Mouse (Mus musculus) kidney, embryonic 16.5 days (tissue): ENCODE measurements around the gene Farp1. TPM values are rescaled to one million over a fixed set of nuclear protein-coding genes. Genes with fewer than 3 reads are reported as not detected.

Source experiments
- ATAC-seq: fragments of 200-750 bp; cut with Nextera tagmentation; 2 replicates; pipeline ENCODE4 v1.8.0; 2017; ENCODE audit warnings: moderate TSS enrichment; ENCODE audit not compliant: low FRiP score, low TSS enrichment
- H3K27ac ChIP-seq: fragments of 300-500 bp; sonication (generic); 2 replicates; pipeline ENCODE4 v1.5.1; 2014; ENCODE audit warnings: low read length
- H3K27me3 ChIP-seq: fragments of 300-500 bp; sonication (generic); 2 replicates; pipeline ENCODE4 v1.6.1; 2014; ENCODE audit warnings: low read length, control low read depth, mixed read lengths; ENCODE audit not compliant: insufficient read depth
- H3K36me3 ChIP-seq: fragments of 300-500 bp; sonication (generic); 2 replicates; pipeline ENCODE4 v1.6.1; 2014; ENCODE audit warnings: low read length, control low read depth, mixed read lengths; ENCODE audit not compliant: insufficient read depth
- H3K4me1 ChIP-seq: fragments of 300-500 bp; sonication (generic); 2 replicates; pipeline ENCODE4 v1.6.1; 2014; ENCODE audit warnings: low read length, control low read depth, mixed read lengths; ENCODE audit not compliant: insufficient read depth
- H3K4me2 ChIP-seq: fragments of 300-500 bp; sonication (generic); replicated peaks from 2 replicates; pipeline ENCODE4 v1.6.1; 2014; ENCODE audit warnings: low read depth, low read length
- H3K4me3 ChIP-seq: fragments of 300-500 bp; sonication (generic); 2 replicates; pipeline ENCODE4 v1.5.1; 2014; ENCODE audit warnings: mild to moderate bottlenecking, low read length
- H3K9ac ChIP-seq: fragments of 300-500 bp; sonication (generic); replicated peaks from 2 replicates; pipeline ENCODE4 v1.6.1; 2014; ENCODE audit warnings: low read length
- H3K9me3 ChIP-seq: fragments of 300-500 bp; sonication (generic); 2 replicates; pipeline ENCODE4 v1.6.1; 2016; ENCODE audit warnings: low read length, control low read depth
- WGBS: fragments of 180-500 bp; shearing (Covaris S2); extraction: QIAGEN DNeasy Blood & Tissue Kit; methylation state at CpG from one replicate; pipeline ENCODE4 v1.1.7; 2014; 5-methylcytosine and 5-hydroxymethylcytosine counted together
- polyA plus RNA-seq: library from polyadenylated mRNA; unstranded; fragments of >200 nt; fragmentation: Nextera tagmentation; extraction: Ambion mirVana; gene quantifications from 2 replicates; pipeline ENCODE4 v1.2.1, GENCODE M21; 2015

The Farp1 gene
- polyA plus RNA-seq, 1 experiment from 2014 or later: 31.9 TPM

DNA sequence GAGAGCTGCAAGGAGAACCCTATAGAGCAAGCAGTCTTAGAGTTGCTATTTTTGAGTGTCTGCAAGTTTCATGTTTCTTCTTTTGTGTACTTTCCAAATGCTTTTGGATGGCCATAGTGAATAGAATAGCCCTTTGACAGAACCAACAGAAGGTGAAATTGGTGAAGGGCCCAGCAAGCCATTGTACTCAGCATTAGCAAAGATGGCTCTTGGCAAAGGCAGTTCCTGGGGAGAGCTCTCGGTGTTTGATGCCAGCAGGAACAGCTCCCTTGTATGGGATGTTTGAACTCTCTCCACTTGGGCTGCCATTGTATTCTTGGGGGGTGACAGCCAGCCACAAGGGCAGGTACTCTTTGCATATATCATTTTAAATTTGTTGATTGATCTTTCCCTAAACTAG, 29.7 kb downstream of the Farp1 start:
- 81% methylated on average over 1 of the region's 1 CpGs for WGBS
- Histone ChIP-seq H3K27ac (no peak overlapping the region), H3K4me3 (no peak overlapping the region), H3K27me3 (no peaks in the 10 kb centered on the region), H3K9me3 (peaks cover 6% of the 10 kb centered on the region; the same call in 1 of the 2 replicates), H3K4me2 (no peak overlapping the region), H3K36me3 (peaks cover 12% of the 10 kb centered on the region), H3K9ac (no peak overlapping the region), H3K4me1 (peaks cover 34% of the 10 kb centered on the region)
- no peak for ATAC-seq

DNA sequence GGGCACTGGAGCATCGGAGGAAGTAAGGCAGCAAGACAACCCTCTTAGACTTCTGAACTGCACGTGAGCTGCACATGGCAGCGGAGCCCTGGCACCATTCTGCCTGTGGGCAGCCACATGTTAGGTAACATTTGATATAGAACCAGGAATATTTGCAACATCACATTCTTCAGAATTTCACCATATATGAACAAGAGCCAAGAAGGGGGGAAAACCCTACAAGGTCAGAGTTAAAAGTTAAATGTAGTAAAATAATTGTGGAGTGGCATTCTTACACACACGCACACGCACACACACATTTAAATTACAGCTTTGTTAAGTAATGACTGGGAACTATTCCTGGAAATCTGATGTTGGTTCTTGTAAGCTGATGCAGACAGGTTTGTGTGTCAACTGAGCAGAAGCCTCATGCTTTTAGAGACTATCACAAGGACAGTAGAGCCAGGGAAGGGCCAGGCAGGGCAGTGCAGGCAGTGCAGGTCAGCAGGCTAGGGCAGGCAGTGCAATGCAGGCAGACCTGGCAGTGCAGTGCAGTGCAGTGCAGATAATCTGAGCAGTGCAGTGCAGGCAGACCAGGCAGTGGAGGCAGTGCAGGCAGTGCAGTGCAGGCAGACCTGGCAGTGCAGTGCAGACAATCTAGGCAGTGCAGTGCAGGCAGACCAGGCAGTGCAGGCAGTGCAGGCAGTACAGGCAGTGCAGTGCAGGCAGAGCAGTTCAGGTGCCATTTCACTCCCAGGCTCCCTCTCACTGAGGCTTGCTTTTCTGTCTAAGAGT, 38.3 kb downstream of the Farp1 start:
- Histone ChIP-seq H3K27me3 (no peaks in the 10 kb centered on the region), H3K4me3 (no peak overlapping the region), H3K27ac (no peak overlapping the region), H3K4me1 (no peaks in the 10 kb centered on the region), H3K9ac (no peak overlapping the region), H3K9me3 (no peaks in the 10 kb centered on the region), H3K36me3 (peaks cover 21% of the 10 kb centered on the region), H3K4me2 (no peak overlapping the region)
- 0 out of 2 replicates have a peak, but pooled peaks have one; percentile 42 for ATAC-seq
- WGBS: 94% methylated on average over 5 of the region's 5 CpGs

DNA sequence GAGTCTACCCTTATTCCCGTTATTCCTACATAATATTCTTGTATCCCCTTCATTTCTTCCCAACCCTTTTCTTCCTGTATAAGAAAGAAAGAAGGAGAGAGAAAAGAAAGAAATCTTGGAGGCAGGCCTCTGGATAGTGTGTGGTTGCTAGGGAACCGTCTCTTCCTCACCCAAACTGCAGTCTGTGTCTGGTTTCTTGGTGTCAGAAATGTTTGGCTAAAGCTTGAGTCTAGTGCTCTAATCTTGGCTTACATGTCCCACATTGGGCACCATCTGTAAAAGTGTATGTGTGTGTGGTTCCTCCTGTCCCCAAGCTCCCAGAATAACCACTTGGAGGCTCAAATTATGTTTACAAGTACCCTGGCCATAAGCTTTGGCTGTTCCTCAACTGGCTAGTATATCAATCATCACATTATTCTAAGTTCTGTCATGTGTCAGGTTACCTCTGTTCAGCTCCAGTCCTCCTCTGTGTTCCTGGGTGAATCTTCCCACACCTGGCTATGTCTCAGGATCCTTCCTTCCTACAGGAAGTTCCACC, 39.3 kb downstream of the Farp1 start:
- ATAC-seq: no peak
- H3K9me3 ChIP-seq: no peaks in the 10 kb centered on the region
- no peak overlapping the region for H3K27ac ChIP-seq
- WGBS: 92% methylated on average over 2 of the region's 2 CpGs
- no peaks in the 10 kb centered on the region for H3K27me3 ChIP-seq
- H3K4me3 ChIP-seq: no peak overlapping the region
- H3K4me1 ChIP-seq: no peaks in the 10 kb centered on the region
- H3K36me3 ChIP-seq: peaks cover 29% of the 10 kb centered on the region
- H3K9ac ChIP-seq: no peak overlapping the region
- H3K4me2 ChIP-seq: no peak overlapping the region

DNA sequence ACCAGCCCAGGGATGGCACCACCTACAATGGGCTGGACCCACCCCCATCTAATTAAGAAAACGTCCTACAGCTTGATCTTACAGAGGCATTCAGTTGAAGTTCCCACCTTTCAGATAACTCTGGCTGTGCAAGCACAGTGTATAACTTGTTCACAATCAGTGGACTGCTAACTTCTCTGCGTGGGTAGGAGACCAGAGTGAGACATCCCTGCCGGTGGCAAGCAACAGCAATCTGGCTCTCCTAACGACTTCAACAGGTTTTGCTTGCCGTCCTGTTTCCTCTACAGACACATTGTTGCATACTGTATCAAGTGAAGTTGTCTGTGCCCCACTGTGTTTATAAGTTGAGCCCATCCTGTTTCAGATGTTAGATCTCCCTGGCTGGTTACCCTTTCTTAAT, 45.7 kb downstream of the Farp1 start:
- Histone ChIP-seq H3K36me3 (peaks cover 19% of the 10 kb centered on the region), H3K27ac (no peak overlapping the region), H3K4me1 (peaks cover 5% of the 10 kb centered on the region; the same call in 1 of the 2 replicates), H3K4me2 (no peak overlapping the region), H3K27me3 (no peaks in the 10 kb centered on the region), H3K9me3 (no peaks in the 10 kb centered on the region), H3K4me3 (no peak overlapping the region), H3K9ac (no peak overlapping the region)
- WGBS: 70% methylated on average over 5 of the region's 5 CpGs
- no peak for ATAC-seq

DNA sequence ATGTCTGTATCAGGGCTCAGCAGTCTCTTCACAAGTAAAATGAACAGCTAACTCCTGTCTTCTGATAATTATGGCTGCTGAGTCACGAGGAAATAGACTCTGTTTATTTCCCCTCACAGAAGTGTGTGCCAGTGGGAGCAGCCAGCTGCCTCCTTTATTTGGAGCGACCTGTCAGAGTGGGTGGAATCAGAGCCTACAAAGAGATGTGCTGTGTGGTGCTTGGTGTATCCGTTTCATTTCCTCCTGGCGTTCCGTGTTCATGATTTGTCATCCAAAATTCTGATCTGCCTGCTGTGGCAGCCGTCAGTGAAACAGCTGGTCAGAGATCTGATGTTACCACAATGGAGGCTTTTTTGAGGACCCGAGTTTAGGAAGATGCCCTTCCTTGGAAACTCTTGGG, 47.3 kb downstream of the Farp1 start:
- H3K9me3 ChIP-seq: no peaks in the 10 kb centered on the region
- H3K36me3 ChIP-seq: peaks cover 26% of the 10 kb centered on the region
- no peak overlapping the region for H3K4me2 ChIP-seq
- H3K27ac ChIP-seq: no peak overlapping the region; the same call in 1 of the 2 replicates
- no peak overlapping the region for H3K9ac ChIP-seq
- H3K27me3 ChIP-seq: no peaks in the 10 kb centered on the region
- H3K4me3 ChIP-seq: no peak overlapping the region
- H3K4me1 ChIP-seq: peaks cover 5% of the 10 kb centered on the region; the same call in 1 of the 2 replicates
- no peak for ATAC-seq
- WGBS: 40% methylated on average over 7 of the region's 7 CpGs

DNA sequence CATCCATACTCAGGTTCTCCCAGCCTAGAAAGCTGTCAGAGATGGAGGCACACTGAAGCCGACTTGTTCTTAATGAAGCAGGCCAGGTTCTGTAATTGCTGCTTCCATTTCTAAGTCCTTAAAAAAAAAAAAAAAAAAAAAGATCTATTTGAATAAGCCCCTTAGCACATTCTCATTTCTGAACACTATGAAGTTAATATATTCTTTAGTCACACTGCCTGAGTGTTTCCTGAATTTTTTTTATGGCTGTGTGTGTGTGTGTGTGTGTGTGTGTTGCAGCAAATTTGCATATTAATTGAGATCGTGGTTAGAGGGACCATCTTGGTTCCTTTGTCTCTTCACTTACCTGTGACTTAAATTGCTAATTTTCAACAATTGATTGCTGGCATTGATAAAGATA, 47.8 kb downstream of the Farp1 start:
- 66% methylated on average over 2 of the region's 2 CpGs for WGBS
- Histone ChIP-seq H3K4me3 (no peak overlapping the region), H3K27me3 (no peaks in the 10 kb centered on the region), H3K9me3 (no peaks in the 10 kb centered on the region), H3K4me1 (peaks cover 5% of the 10 kb centered on the region; the same call in 1 of the 2 replicates), H3K27ac (no peak overlapping the region; the same call in 1 of the 2 replicates), H3K9ac (no peak overlapping the region), H3K4me2 (no peak overlapping the region), H3K36me3 (peaks cover 26% of the 10 kb centered on the region)
- ATAC-seq: no peak

DNA sequence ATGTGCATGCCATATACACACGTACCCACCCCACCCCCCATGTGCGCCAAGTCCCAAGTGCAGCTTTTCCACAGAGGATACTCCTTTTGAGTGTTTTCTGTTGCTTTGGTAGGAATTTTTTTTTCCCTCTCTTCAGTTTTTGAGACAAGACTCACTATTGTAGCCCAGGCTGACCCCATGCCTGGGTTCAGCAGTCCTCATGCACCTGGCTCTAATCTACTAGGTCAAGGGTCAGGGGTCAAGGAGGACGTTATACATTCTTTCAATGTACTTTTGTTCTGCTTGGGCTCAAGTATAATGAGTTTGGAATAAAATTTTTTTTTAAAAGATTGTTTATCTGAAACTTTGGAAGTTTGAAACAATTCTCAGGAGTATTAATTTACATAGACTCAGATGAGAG, 48.4 kb downstream of the Farp1 start:
- 82% methylated on average over 3 of the region's 3 CpGs for WGBS
- Histone ChIP-seq H3K9me3 (no peaks in the 10 kb centered on the region), H3K4me1 (peaks cover 5% of the 10 kb centered on the region; the same call in 1 of the 2 replicates), H3K36me3 (peaks cover 22% of the 10 kb centered on the region), H3K4me3 (no peak overlapping the region), H3K27me3 (no peaks in the 10 kb centered on the region), H3K27ac (no peak overlapping the region), H3K4me2 (no peak overlapping the region), H3K9ac (no peak overlapping the region)
- ATAC-seq: no peak

DNA sequence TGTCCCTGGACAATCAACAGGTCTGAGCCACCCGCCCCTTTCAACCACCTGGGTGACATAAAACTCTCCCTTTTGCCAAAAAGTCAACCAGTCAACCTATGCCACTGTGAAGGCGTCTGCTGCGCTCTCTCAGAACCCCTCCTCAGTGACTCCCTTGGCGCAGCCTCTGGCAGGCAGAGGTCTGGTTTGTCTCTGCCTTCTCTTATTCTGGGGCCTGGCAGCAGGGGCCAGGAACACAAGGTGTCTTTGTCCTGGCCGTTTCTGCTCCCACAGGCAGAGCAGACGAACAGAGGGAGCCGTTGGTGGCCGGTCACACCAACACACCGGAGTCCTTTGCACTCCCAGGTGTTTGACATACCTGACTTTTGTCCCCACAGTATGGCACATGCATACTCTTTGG, 57.5 kb downstream of the Farp1 start:
- no peak overlapping the region for H3K27ac ChIP-seq
- no peak overlapping the region for H3K4me3 ChIP-seq
- ATAC-seq: no peak
- 66% methylated on average over 9 of the region's 9 CpGs for WGBS
- no peak overlapping the region for H3K9ac ChIP-seq
- peaks cover 8% of the 10 kb centered on the region for H3K4me1 ChIP-seq
- no peaks in the 10 kb centered on the region; the same call in 1 of the 2 replicates for H3K9me3 ChIP-seq
- no peak overlapping the region for H3K4me2 ChIP-seq
- H3K36me3 ChIP-seq: peaks cover 16% of the 10 kb centered on the region
- no peaks in the 10 kb centered on the region for H3K27me3 ChIP-seq

DNA sequence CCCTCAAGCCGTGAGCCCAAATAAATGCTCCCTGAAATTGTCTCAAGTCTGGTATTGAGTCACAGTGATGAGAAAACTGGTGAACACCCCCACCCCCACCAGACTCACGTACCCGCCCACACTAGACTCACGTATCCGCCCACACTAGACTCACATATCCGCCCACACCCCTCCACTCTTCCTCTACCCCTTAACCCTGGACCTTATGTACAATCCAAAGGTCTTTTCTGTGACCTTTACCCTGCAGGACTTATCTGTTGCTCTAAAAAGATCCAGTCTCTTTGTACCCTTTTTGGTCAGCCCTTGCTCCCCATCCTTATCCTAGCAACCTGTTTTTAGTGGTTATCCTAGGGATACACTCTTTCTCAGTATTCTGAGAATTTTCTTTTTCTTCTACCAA, 58.9 kb downstream of the Farp1 start:
- Histone ChIP-seq H3K27ac (no peak overlapping the region), H3K4me3 (no peak overlapping the region), H3K36me3 (peaks cover 12% of the 10 kb centered on the region), H3K27me3 (no peaks in the 10 kb centered on the region), H3K4me1 (peaks cover 21% of the 10 kb centered on the region), H3K9ac (no peak overlapping the region), H3K9me3 (no peaks in the 10 kb centered on the region; the same call in 1 of the 2 replicates), H3K4me2 (no peak overlapping the region)
- no peak for ATAC-seq
- 72% methylated on average over 6 of the region's 6 CpGs for WGBS
